Mouse (Mus musculus): ENCODE measurements around the gene Copa.

DNA sequence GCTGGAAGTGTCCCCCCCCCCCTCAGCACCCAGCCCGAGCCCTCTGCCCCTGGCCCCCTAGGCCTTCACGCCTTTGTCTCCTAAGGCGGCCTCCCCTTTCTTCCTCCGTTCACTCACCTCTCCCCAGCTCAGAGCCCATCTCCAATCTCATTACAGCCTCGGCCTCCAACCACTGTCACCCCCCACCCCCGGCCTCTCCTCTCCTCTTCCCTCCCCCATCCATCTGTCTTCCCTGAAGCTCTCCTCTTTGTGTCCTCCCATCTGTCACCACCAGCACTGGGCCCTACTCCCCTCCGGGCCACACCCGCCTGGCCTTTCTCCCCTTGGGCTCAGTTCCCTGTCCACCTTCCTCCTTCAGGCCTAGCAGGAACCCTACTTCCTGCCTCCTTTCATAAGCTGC is 21.1 kb upstream of the Copa start:
- TF ChIP-seq E2F4 (IDR thresholded peaks at IDR 0.05; ENCODE audit: borderline replicate concordance, low read depth, low read length) = no peak
- TF ChIP-seq MAX (IDR thresholded peaks at IDR 0.05; ENCODE audit: low read length) = no peak
- TF ChIP-seq USF2 (IDR thresholded peaks at IDR 0.05; ENCODE audit: borderline replicate concordance in 1 of 2, insufficient read depth in 1 of 2, low read depth in 1 of 2, low read length in 2 of 2) = no peak
- no peak for TF ChIP-seq CTCF (IDR thresholded peaks at IDR 0.05 in 2 of 3, conservative IDR thresholded peaks at IDR 0.05 in 1 of 3; ENCODE audit: control insufficient read depth in 1 of 3, insufficient read depth in 1 of 3, low read depth in 2 of 3, low read length in 3 of 3, poor library complexity in 1 of 3, severe bottlenecking in 1 of 3)
- TF ChIP-seq GATA1 (IDR thresholded peaks at IDR 0.05; ENCODE audit: low read depth, low read length) = no peak
- no peak for TF ChIP-seq ZNF384 (IDR thresholded peaks at IDR 0.05; ENCODE audit: low read depth, low read length)
- TF ChIP-seq POLR2AphosphoS2 (IDR thresholded peaks at IDR 0.05; ENCODE audit: low read length) = no peak
- no peak for TF ChIP-seq HCFC1 (IDR thresholded peaks at IDR 0.05; ENCODE audit: low read depth, low read length)
- no peak for TF ChIP-seq TAL1 (IDR thresholded peaks at IDR 0.05; ENCODE audit: low read length)
- TF ChIP-seq MEF2A (IDR thresholded peaks at IDR 0.05; ENCODE audit: extremely low read depth, insufficient replicate concordance, low read depth, low read length, poor library complexity, severe bottlenecking) = no peak
- no peak for TF ChIP-seq BHLHE40 (IDR thresholded peaks at IDR 0.05; ENCODE audit: borderline replicate concordance, low read depth, low read length)
- TF ChIP-seq MYB (IDR thresholded peaks at IDR 0.05; ENCODE audit: low read depth, low read length) = no peak
